In genomic region chr10:84758483-84759431, GRCm38 (mm10) we compare ENCODE assay signal across 9 mouse cellular contexts. TPM values are rescaled to one million over a fixed set of nuclear protein-coding genes. Genes with fewer than 3 reads are reported as not detected.
DNase-seq lines count a peak whose midpoint lies in the region; ATAC-seq lines count a peak whose summit lies in the region.
"Had no signal": no experiment of that assay in that cellular context is flagged by ENCODE, and none has a peak within 500 bp of the region (broad histone marks: within the 10 kb centered on the region; RNA-seq: fewer than 3 reads in every experiment).

No protein-coding gene starts in this region.

- no peak overlapping the region for H3K27ac ChIP-seq in lung, embryonic 15.5 days
- no peak overlapping the region for H3K27ac ChIP-seq in embryonic facial prominence, embryonic 15.5 days (replicated peaks)
- H3K27ac ChIP-seq in kidney, embryonic 15.5 days: no peak overlapping the region
- H3K27ac ChIP-seq in neural tube, embryonic 14.5 days (ENCODE audit: low read depth, low read length): no peak overlapping the region; the same call in 1 of the 2 replicates

- peak overlapping the region; percentile 21 for H3K4me2 ChIP-seq in lung, embryonic 15.5 days
- peak overlapping the region; percentile 31 for H3K4me2 ChIP-seq in embryonic facial prominence, embryonic 15.5 days (replicated peaks)
- peak overlapping the region; percentile 48 for H3K4me2 ChIP-seq in kidney, embryonic 15.5 days
- peak overlapping the region; percentile 51 for H3K4me2 ChIP-seq in neural tube, embryonic 14.5 days (ENCODE audit: low read depth, low read length)

- H3K27me3 ChIP-seq in lung, embryonic 15.5 days: peaks cover 99% of the 10 kb centered on the region
- H3K27me3 ChIP-seq in embryonic facial prominence, embryonic 15.5 days: peaks cover 95% of the 10 kb centered on the region
- H3K27me3 ChIP-seq in kidney, embryonic 15.5 days: peaks cover 100% of the 10 kb centered on the region
- H3K27me3 ChIP-seq in neural tube, embryonic 14.5 days (ENCODE audit: control insufficient read depth, insufficient read depth, low read length): peaks cover 13% of the 10 kb centered on the region

- no peak for DNase-seq in lung, postnatal 14 days
- no peak for DNase-seq in spleen, postnatal 36 days (ENCODE audit: low spot score in 2 of 2)
- DNase-seq in cerebellum, adult 18-20 months: no peak
- DNase-seq: right cerebral cortex, postnatal 14 days had no signal

- H3K36me3 ChIP-seq in lung, embryonic 15.5 days: no peaks in the 10 kb centered on the region
- no peaks in the 10 kb centered on the region for H3K36me3 ChIP-seq in embryonic facial prominence, embryonic 15.5 days
- H3K36me3 ChIP-seq in kidney, embryonic 15.5 days: no peaks in the 10 kb centered on the region
- H3K36me3 ChIP-seq in neural tube, embryonic 14.5 days (ENCODE audit: control insufficient read depth, insufficient read depth, low read length): no peaks in the 10 kb centered on the region

- peak overlapping the region; percentile 10; the same call in 1 of the 2 replicates for H3K4me3 ChIP-seq in lung, embryonic 15.5 days
- peak overlapping the region; percentile 12 for H3K4me3 ChIP-seq in embryonic facial prominence, embryonic 15.5 days (replicated peaks)
- H3K4me3 ChIP-seq in kidney, embryonic 15.5 days (replicated peaks): peak overlapping the region; percentile 25
- H3K4me3 ChIP-seq in neural tube, embryonic 14.5 days (ENCODE audit: low read depth, low read length): peak overlapping the region; percentile 38

- no peak for ATAC-seq in lung, embryonic 15.5 days (ENCODE audit: borderline replicate concordance, extremely low read depth, low FRiP score, low TSS enrichment)
- no peak for ATAC-seq in embryonic facial prominence, embryonic 15.5 days (ENCODE audit: insufficient number of reproducible peaks, low FRiP score, low TSS enrichment, low read depth)
- no peak for ATAC-seq in kidney, embryonic 15.5 days (replicated peaks; ENCODE audit: low FRiP score)
- no peak for ATAC-seq in neural tube, embryonic 14.5 days (ENCODE audit: low read depth)
- no peak for ATAC-seq in erythroid progenitor cell, adult 5-6 weeks (replicated peaks; ENCODE audit: low FRiP score, poor library complexity, severe bottlenecking)

- no peak overlapping the region for H3K9ac ChIP-seq in lung, embryonic 15.5 days
- no peak overlapping the region for H3K9ac ChIP-seq in embryonic facial prominence, embryonic 15.5 days
- H3K9ac ChIP-seq in kidney, embryonic 15.5 days: no peak overlapping the region
- H3K9ac ChIP-seq in neural tube, embryonic 14.5 days (replicated peaks; ENCODE audit: low read depth, low read length): peak overlapping the region; percentile 59

- no peaks in the 10 kb centered on the region for H3K9me3 ChIP-seq in lung, embryonic 15.5 days
- no peaks in the 10 kb centered on the region for H3K9me3 ChIP-seq in embryonic facial prominence, embryonic 15.5 days (replicated peaks)
- H3K9me3 ChIP-seq in kidney, embryonic 15.5 days (replicated peaks): no peaks in the 10 kb centered on the region
- no peaks in the 10 kb centered on the region for H3K9me3 ChIP-seq in neural tube, embryonic 14.5 days (ENCODE audit: control insufficient read depth, low read length)

- peaks cover 41% of the 10 kb centered on the region for H3K4me1 ChIP-seq in lung, embryonic 15.5 days
- H3K4me1 ChIP-seq in embryonic facial prominence, embryonic 15.5 days: peaks cover 51% of the 10 kb centered on the region
- peaks cover 65% of the 10 kb centered on the region for H3K4me1 ChIP-seq in kidney, embryonic 15.5 days
- peaks cover 28% of the 10 kb centered on the region; the same call in 1 of the 2 replicates for H3K4me1 ChIP-seq in neural tube, embryonic 14.5 days (ENCODE audit: control insufficient read depth, insufficient read depth, low read length)

- 3% methylated on average over 51 of the region's 51 CpGs for WGBS in lung, embryonic 15.5 days
- 4% methylated on average over 51 of the region's 51 CpGs for WGBS in embryonic facial prominence, embryonic 15.5 days
- WGBS in kidney, embryonic 15.5 days: 2% methylated on average over 51 of the region's 51 CpGs
- WGBS in neural tube, embryonic 14.5 days: 1% methylated on average over 51 of the region's 51 CpGs

RNA-seq across cellular contexts. Expression of gene Rfx4, which starts 2.9 kb away (rescaled TPM):
- not detected in 2 replicates for polyA plus RNA-seq in lung, embryonic 15.5 days (2015; fragmentation: Nextera tagmentation; extraction: Ambion mirVana)
- polyA plus RNA-seq in embryonic facial prominence, embryonic 15.5 days (2015; fragmentation: Nextera tagmentation; extraction: Ambion mirVana): 0.14 and 0.15 TPM in 2 replicates
- 0.14 and 0.17 TPM in 2 replicates for polyA plus RNA-seq in kidney, embryonic 15.5 days (2015; fragmentation: Nextera tagmentation; extraction: Ambion mirVana)
- polyA plus RNA-seq in neural tube, embryonic 14.5 days (2014; fragmentation: Nextera tagmentation; extraction: Ambion mirVana): 23.2 and 24.5 TPM in 2 replicates
- not detected in 2 replicates for total RNA-seq in erythroid progenitor cell, adult 5-6 weeks (2015; ENCODE audit: low replicate concordance)
- not detected in 2 replicates for total RNA-seq in erythroid progenitor cell, adult 5-6 weeks (2017; ENCODE audit: low replicate concordance)

Comparison
In these comparisons a context has a peak if more than half of its experiments do, and no peak if none do; other contexts are left out.
1. RNA of gene Rfx4, which starts 2.9 kb away (polyA plus RNA-seq): 23.2 to 24.5 TPM in neural tube, embryonic 14.5 days; 0.14 to 0.15 TPM in embryonic facial prominence, embryonic 15.5 days, 0.14 to 0.17 TPM in kidney, embryonic 15.5 days and not detected in lung, embryonic 15.5 days; every median in the first group is over 10 times any median in the second.
2. Peak in every context shown above with its lines, with median percentiles within 50 percentile points of each other: H3K4me2 ChIP-seq and H3K4me3 ChIP-seq.